Mouse (Mus musculus) brain, embryonic 14.5 days (tissue): ENCODE results near the gene U2af1.

Experiments used
- CTCF ChIP-seq: fragments of 200-500 bp; IDR thresholded peaks from 2 replicates; pipeline ENCODE4 v1.5.1; 2012; ENCODE audit warnings: inconsistent platforms, mild to moderate bottlenecking, moderate library complexity, borderline replicate concordance; ENCODE audit not compliant: insufficient read depth, insufficient read length; ENCODE audit errors: extremely low read depth
- POLR2A ChIP-seq: fragments of 200-500 bp; IDR thresholded peaks from 2 replicates; pipeline ENCODE4 v1.6.1; 2012; ENCODE audit warnings: mild to moderate bottlenecking, inconsistent platforms, borderline replicate concordance; ENCODE audit not compliant: poor library complexity, insufficient read depth, insufficient read length, severe bottlenecking; ENCODE audit errors: extremely low read depth

DNA sequence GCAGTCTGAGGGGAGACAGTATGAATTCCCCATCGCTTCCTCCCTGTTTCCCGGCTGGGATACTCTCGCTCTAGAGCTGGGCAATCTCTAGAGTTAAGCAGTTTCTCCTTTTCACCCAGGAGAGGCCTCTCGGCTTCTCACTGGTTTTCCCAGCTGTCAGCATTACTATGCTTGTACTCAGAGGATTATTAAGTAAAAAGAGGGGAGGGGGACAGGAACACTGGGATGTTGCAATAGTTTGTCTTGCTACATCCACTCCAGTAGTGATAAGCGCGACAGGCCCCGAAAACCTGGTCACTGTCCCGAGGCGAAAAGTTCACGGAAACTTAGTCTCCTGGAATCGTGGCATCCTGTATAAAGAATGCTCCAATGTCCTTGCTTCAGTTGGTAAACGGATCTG lies 13.6 kb upstream of the U2af1 start:
- no peak for TF ChIP-seq CTCF
- TF ChIP-seq POLR2A, result no peak
